Mouse (Mus musculus): ENCODE measurements around the gene Gapdhs.
"Not testable (repeated sequence)": the region's sequence is repeated elsewhere in the genome, so short reads cannot be mapped to it uniquely, and the experiment has no call there.

Gene Gapdhs

GRCm38 (mm10) chr7:30744022-30744598, 629 bp upstream of the Gapdhs start:
- DNase-seq = peak; percentile 56 to 59

GRCm38 (mm10) chr7:30742570-30742969, 911 bp downstream of the Gapdhs start:
- DNase-seq = not testable (repeated sequence)

GRCm38 (mm10) chr7:30736211-30736610, 7.3 kb downstream of the Gapdhs start:
- no peak for DNase-seq

- not testable (repeated sequence) for DNase-seq
Observed at GRCm38 (mm10) chr7:30730064-30730722, 13.3 kb downstream of the Gapdhs start.

- peak; percentile 98 to 99 for DNase-seq
Observed at GRCm38 (mm10) chr7:30729396-30730063, 14.0 kb downstream of the Gapdhs start, which contains the start of gene Tmem147. Gene Tmem147 (minus strand): TSS chr7:30729540.

- DNase-seq = no peak
Observed at GRCm38 (mm10) chr7:30728739-30729395, 14.6 kb downstream of the Gapdhs start.

GRCm38 (mm10) chr7:30728214-30728613, 15.3 kb downstream of the Gapdhs start:
- no peak for DNase-seq

GRCm38 (mm10) chr7:30723274-30723953, 20.1 kb downstream of the Gapdhs start:
- no peak for DNase-seq

- no peak for DNase-seq
Observed at GRCm38 (mm10) chr7:30721286-30721685, 22.2 kb downstream of the Gapdhs start.

- DNase-seq = no peak
Observed at GRCm38 (mm10) chr7:30719669-30720068, 23.8 kb downstream of the Gapdhs start.

- DNase-seq = no peak
Observed at GRCm38 (mm10) chr7:30717716-30718046, 25.8 kb downstream of the Gapdhs start.

- peak; percentile 38 to 68 for DNase-seq
Observed at GRCm38 (mm10) chr7:30717006-30717715, 26.3 kb downstream of the Gapdhs start.

- peak; percentile 23 to 55 for DNase-seq
Observed at GRCm38 (mm10) chr7:30711942-30712341, 31.5 kb downstream of the Gapdhs start, which contains the start of gene Atp4a. Gene Atp4a (plus strand): TSS chr7:30712209.

GRCm38 (mm10) chr7:30707441-30707840, 36.0 kb downstream of the Gapdhs start:
- no peak for DNase-seq

GRCm38 (mm10) chr7:30706214-30706882, 37.1 kb downstream of the Gapdhs start:
- DNase-seq = no peak

- no peak for DNase-seq
Observed at GRCm38 (mm10) chr7:30698589-30698988, 44.9 kb downstream of the Gapdhs start, which contains the start of gene 2200002J24Rik. Gene 2200002J24Rik (plus strand): TSS chr7:30698926.

GRCm38 (mm10) chr7:30698101-30698500, 45.4 kb downstream of the Gapdhs start:
- DNase-seq = no peak

GRCm38 (mm10) chr7:30688325-30688724, 55.2 kb downstream of the Gapdhs start:
- DNase-seq = no peak

- no peak for DNase-seq
Observed at GRCm38 (mm10) chr7:30683425-30683824, 60.1 kb downstream of the Gapdhs start.

GRCm38 (mm10) chr7:30681897-30682296, 61.6 kb downstream of the Gapdhs start:
- no peak for DNase-seq

Data from kidney, postnatal 25 days (tissue).